Mouse (Mus musculus) neural tube, embryonic 11.5 days (tissue): Measurements from ENCODE around the gene Fer1l5. TPM values are rescaled to one million over a fixed set of nuclear protein-coding genes. Genes with fewer than 3 reads are reported as not detected.

Source experiments
- ATAC-seq: fragments of 200-750 bp; cut with Nextera tagmentation; 2 replicates; pipeline ENCODE4 v1.8.0; 2017; ENCODE audit warnings: moderate number of reproducible peaks, mild to moderate bottlenecking, moderate TSS enrichment, moderate library complexity; ENCODE audit not compliant: insufficient read depth, low FRiP score, low TSS enrichment
- DNase-seq: peaks from one replicate; pipeline ENCODE4 v3.0.0-alpha.2; 2015; ENCODE audit warnings: low spot score
- H3K27ac ChIP-seq: fragments of 300-500 bp; sonication (generic); 2 replicates; pipeline ENCODE4 v1.5.1; 2014; ENCODE audit warnings: low read depth, mild to moderate bottlenecking, low read length
- H3K27me3 ChIP-seq: fragments of 300-500 bp; sonication (generic); 2 replicates; pipeline ENCODE4 v1.6.1; 2014; ENCODE audit warnings: mild to moderate bottlenecking, low read length, mixed read lengths; ENCODE audit not compliant: control insufficient read depth, insufficient read depth
- H3K36me3 ChIP-seq: fragments of 300-500 bp; sonication (generic); 2 replicates; pipeline ENCODE4 v1.6.1; 2014; ENCODE audit warnings: mild to moderate bottlenecking, low read length, moderate library complexity, mixed read lengths; ENCODE audit not compliant: control insufficient read depth, insufficient read depth
- H3K4me1 ChIP-seq: fragments of 300-500 bp; sonication (generic); 2 replicates; pipeline ENCODE4 v1.6.1; 2014; ENCODE audit warnings: low read length, mixed read lengths; ENCODE audit not compliant: control insufficient read depth, insufficient read depth
- H3K4me2 ChIP-seq: fragments of 300-500 bp; sonication (generic); 2 replicates; pipeline ENCODE4 v1.6.1; 2014; ENCODE audit warnings: low read depth, mild to moderate bottlenecking, moderate library complexity
- H3K4me3 ChIP-seq: fragments of 300-500 bp; sonication (generic); 2 replicates; pipeline ENCODE4 v1.5.1; 2014; ENCODE audit warnings: low read depth, low read length
- H3K9ac ChIP-seq: fragments of 300-500 bp; sonication (generic); 2 replicates; pipeline ENCODE4 v1.6.1; 2014; ENCODE audit warnings: mild to moderate bottlenecking, low read length
- H3K9me3 ChIP-seq: fragments of 300-500 bp; sonication (generic); 2 replicates; pipeline ENCODE4 v1.6.1; 2016; ENCODE audit warnings: low read length; ENCODE audit not compliant: control insufficient read depth
- WGBS: fragments of 180-500 bp; shearing (Covaris S2); extraction: QIAGEN DNeasy Blood & Tissue Kit; methylation state at CpG from one replicate; pipeline ENCODE4 v1.1.7; 2014; 5-methylcytosine and 5-hydroxymethylcytosine counted together
- polyA plus RNA-seq: library from polyadenylated mRNA; unstranded; fragments of >200 nt; fragmentation: Nextera tagmentation; extraction: Ambion mirVana; gene quantifications from 2 replicates; pipeline ENCODE4 v1.2.1, GENCODE M21; 2014

Fer1l5 gene
- polyA plus RNA-seq, 1 experiment from 2014 or later, result 1.4 TPM

GRCm38 (mm10) chr1:36397041-36397440 lies 24.9 kb downstream of the Fer1l5 start:
- ATAC-seq (no peak), DNase-seq (no peak)
- Histone ChIP-seq H3K27me3 (no peaks in the 10 kb centered on the region), H3K4me1 (no peaks in the 10 kb centered on the region), H3K4me2 (no peak overlapping the region), H3K36me3 (no peaks in the 10 kb centered on the region), H3K4me3 (no peak overlapping the region), H3K9me3 (no peaks in the 10 kb centered on the region), H3K27ac (0 out of 2 replicates have a peak overlapping the region, but pooled peaks have one; percentile 20), H3K9ac (no peak overlapping the region)
- 30% methylated on average over 6 of the region's 6 CpGs for WGBS

GRCm38 (mm10) chr1:36401509-36401908 lies 29.4 kb downstream of the Fer1l5 start:
- no peaks in the 10 kb centered on the region for H3K4me1 ChIP-seq
- no peak overlapping the region for H3K27ac ChIP-seq
- ATAC-seq (no peak), DNase-seq (no peak)
- H3K9me3 ChIP-seq, result no peaks in the 10 kb centered on the region
- no peak overlapping the region for H3K9ac ChIP-seq
- no peak overlapping the region for H3K4me2 ChIP-seq
- H3K27me3 ChIP-seq, result no peaks in the 10 kb centered on the region
- no peak overlapping the region for H3K4me3 ChIP-seq
- no peaks in the 10 kb centered on the region for H3K36me3 ChIP-seq
- WGBS, result 73% methylated on average over 4 of the region's 4 CpGs

- ATAC-seq, result no peak
- WGBS, result 79% methylated on average over 6 of the region's 6 CpGs
- no peaks in the 10 kb centered on the region for H3K27me3 ChIP-seq
- H3K9me3 ChIP-seq, result no peaks in the 10 kb centered on the region
- H3K4me2 ChIP-seq, result no peak overlapping the region
- no peak for DNase-seq
- no peak overlapping the region for H3K9ac ChIP-seq
- H3K36me3 ChIP-seq, result no peaks in the 10 kb centered on the region
- no peak overlapping the region for H3K4me3 ChIP-seq
- H3K27ac ChIP-seq, result no peak overlapping the region
- no peaks in the 10 kb centered on the region for H3K4me1 ChIP-seq
Measured at GRCm38 (mm10) chr1:36404531-36404930, 32.4 kb downstream of the Fer1l5 start.

- ATAC-seq, result no peak
- 92% methylated on average over 2 of the region's 2 CpGs for WGBS
- H3K36me3 ChIP-seq, result peaks cover 25% of the 10 kb centered on the region
Measured at GRCm38 (mm10) chr1:36429511-36429910, 57.4 kb downstream of the Fer1l5 start.

GRCm38 (mm10) chr1:36432999-36433398 lies 60.9 kb downstream of the Fer1l5 start:
- Histone ChIP-seq H3K27ac (no peak overlapping the region), H3K4me2 (no peak overlapping the region), H3K9ac (no peak overlapping the region), H3K9me3 (no peaks in the 10 kb centered on the region), H3K27me3 (no peaks in the 10 kb centered on the region), H3K4me3 (no peak overlapping the region), H3K36me3 (peaks cover 25% of the 10 kb centered on the region), H3K4me1 (no peaks in the 10 kb centered on the region)
- ATAC-seq, result no peak
- WGBS, result 91% methylated on average over 4 of the region's 4 CpGs
- DNase-seq, result no peak

More at GRCm38 (mm10) chr1:36429511-36429910, 57.4 kb downstream of the Fer1l5 start:
- no peaks in the 10 kb centered on the region for H3K27me3 ChIP-seq
- H3K4me1 ChIP-seq, result no peaks in the 10 kb centered on the region
- DNase-seq, result no peak
- no peak overlapping the region for H3K9ac ChIP-seq
- H3K9me3 ChIP-seq, result no peaks in the 10 kb centered on the region
- H3K27ac ChIP-seq, result no peak overlapping the region
- no peak overlapping the region for H3K4me3 ChIP-seq
- no peak overlapping the region for H3K4me2 ChIP-seq

GRCm38 (mm10) chr1:36433616-36434015 lies 61.5 kb downstream of the Fer1l5 start:
- DNase-seq, result no peak
- peaks cover 25% of the 10 kb centered on the region for H3K36me3 ChIP-seq
- H3K4me3 ChIP-seq, result no peak overlapping the region
- no peaks in the 10 kb centered on the region for H3K4me1 ChIP-seq
- H3K27ac ChIP-seq, result no peak overlapping the region
- H3K4me2 ChIP-seq, result no peak overlapping the region
- no peak overlapping the region for H3K9ac ChIP-seq
- no peaks in the 10 kb centered on the region for H3K9me3 ChIP-seq
- H3K27me3 ChIP-seq, result no peaks in the 10 kb centered on the region
- ATAC-seq, result no peak
- 95% methylated on average over 3 of the region's 3 CpGs for WGBS

GRCm38 (mm10) chr1:36435071-36435470 lies 63.0 kb downstream of the Fer1l5 start:
- H3K4me1 ChIP-seq, result no peaks in the 10 kb centered on the region
- no peak for DNase-seq
- H3K9me3 ChIP-seq, result no peaks in the 10 kb centered on the region
- no peak overlapping the region for H3K27ac ChIP-seq
- 67% methylated on average over 4 of the region's 4 CpGs for WGBS
- no peaks in the 10 kb centered on the region for H3K27me3 ChIP-seq
- H3K4me2 ChIP-seq, result no peak overlapping the region
- H3K9ac ChIP-seq, result no peak overlapping the region
- no peak for ATAC-seq
- H3K4me3 ChIP-seq, result no peak overlapping the region
- peaks cover 23% of the 10 kb centered on the region for H3K36me3 ChIP-seq

GRCm38 (mm10) chr1:36436515-36436914 lies 64.4 kb downstream of the Fer1l5 start:
- WGBS, result 95% methylated on average over 6 of the region's 6 CpGs
- H3K27ac ChIP-seq, result no peak overlapping the region
- ATAC-seq (no peak), DNase-seq (no peak)
- H3K27me3 ChIP-seq, result no peaks in the 10 kb centered on the region
- no peak overlapping the region for H3K4me2 ChIP-seq
- H3K4me1 ChIP-seq, result no peaks in the 10 kb centered on the region
- H3K9ac ChIP-seq, result no peak overlapping the region
- peaks cover 23% of the 10 kb centered on the region for H3K36me3 ChIP-seq
- H3K9me3 ChIP-seq, result no peaks in the 10 kb centered on the region
- H3K4me3 ChIP-seq, result no peak overlapping the region

GRCm38 (mm10) chr1:36437223-36437622 lies 65.1 kb downstream of the Fer1l5 start:
- no peak for DNase-seq
- Histone ChIP-seq H3K27ac (no peak overlapping the region), H3K4me2 (no peak overlapping the region), H3K9ac (no peak overlapping the region), H3K27me3 (no peaks in the 10 kb centered on the region), H3K4me3 (no peak overlapping the region), H3K9me3 (no peaks in the 10 kb centered on the region), H3K36me3 (peaks cover 20% of the 10 kb centered on the region), H3K4me1 (no peaks in the 10 kb centered on the region)
- ATAC-seq, result no peak
- 98% methylated on average over 3 of the region's 3 CpGs for WGBS
